Mouse (Mus musculus): Measurements from ENCODE around the gene Rph3a.
"Not testable (repeated sequence)": the region's sequence is repeated elsewhere in the genome, so short reads cannot be mapped to it uniquely, and the experiment has no call there.

The Rph3a gene

DNA sequence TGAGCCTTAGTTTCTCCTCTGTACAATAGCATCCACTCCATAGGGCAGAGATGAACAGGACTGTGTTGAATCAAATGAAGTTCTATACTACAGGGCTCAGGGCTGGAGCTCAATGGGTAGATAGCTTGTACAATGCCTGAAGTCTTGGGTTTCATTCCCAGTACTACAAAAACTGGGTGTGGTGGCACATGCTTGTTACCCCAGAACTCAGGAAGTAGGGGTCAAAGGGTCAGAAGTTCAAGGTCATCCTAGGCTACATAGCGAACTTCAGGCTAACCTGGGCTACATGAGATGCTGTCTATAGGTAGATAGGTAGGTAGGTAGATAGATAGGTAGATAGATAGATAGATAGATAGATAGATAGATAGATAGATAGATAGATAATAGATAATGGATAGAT is 38.6 kb downstream of the Rph3a start:
- DNase-seq: peak; percentile 56

- DNase-seq: peak; percentile 95
Observed at GRCm38 (mm10) chr5:120969703-120970102, 40.2 kb downstream of the Rph3a start.

DNA sequence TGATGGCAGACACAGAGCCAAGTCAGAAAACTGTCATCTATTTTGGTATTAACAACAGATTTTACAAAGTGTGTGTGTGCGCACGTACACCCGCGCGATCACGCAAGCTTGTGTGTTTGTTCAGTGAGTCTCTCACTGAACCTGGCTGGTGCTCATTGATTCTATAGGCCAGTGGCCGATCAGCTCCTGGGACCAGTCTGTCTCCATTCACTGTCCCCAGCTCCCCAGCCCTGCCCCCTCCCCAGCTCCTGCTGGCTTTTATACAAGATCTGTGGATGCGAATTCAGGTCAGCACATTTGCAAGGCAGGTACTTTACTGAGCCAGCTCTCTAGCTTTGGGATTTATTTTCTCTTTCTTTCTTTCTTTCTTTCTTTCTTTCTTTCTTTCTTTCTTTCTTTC is 41.1 kb downstream of the Rph3a start:
- peak; percentile 62 for DNase-seq

- peak; percentile 54 for DNase-seq
Observed at GRCm38 (mm10) chr5:120968134-120968532, 41.8 kb downstream of the Rph3a start.

GRCm38 (mm10) chr5:120967355-120968133 is 42.3 kb downstream of the Rph3a start:
- DNase-seq: peak; percentile 56

- no peak for DNase-seq
Observed at GRCm38 (mm10) chr5:120966894-120967293, 43.0 kb downstream of the Rph3a start.

DNA sequence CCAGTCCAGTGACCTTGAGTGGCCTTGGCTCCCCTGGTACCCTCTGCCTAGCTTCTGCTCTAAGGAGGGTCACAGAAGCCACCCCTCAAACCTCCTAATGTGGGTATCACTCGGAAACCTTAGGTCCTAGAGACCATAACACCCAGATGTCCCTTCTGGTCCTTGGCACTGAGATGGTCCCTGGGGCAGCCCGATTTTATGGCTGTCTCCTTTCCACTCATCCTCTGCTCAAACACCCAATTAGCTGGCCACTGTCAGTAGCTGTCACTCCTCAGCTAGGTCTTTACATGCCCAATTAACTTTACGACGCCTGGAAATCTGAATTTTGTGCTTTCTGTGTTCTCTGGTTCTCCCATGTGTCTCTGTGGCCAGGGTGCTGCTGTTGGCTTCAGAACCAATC is 43.7 kb downstream of the Rph3a start:
- DNase-seq: no peak

DNA sequence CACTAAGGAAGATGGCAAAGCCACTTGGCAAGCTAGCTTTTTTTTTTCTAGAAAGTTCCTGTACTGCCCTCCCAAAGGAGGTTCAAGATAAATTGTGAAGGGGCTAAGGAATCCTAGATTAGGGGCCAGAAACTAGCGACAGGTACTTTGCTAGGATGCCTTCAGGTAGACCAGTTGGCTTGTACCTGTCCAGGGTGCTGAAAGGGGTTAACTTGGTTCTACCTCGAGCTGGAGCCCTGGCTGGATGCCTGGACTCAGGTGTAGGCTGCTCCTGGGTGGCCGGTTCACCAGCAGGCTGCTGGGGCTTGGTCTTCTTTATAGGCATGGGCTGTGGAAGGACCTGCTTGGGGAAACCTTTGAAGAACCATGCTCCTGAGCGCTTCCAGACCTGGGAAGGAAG is 48.9 kb downstream of the Rph3a start:
- DNase-seq: no peak

DNA sequence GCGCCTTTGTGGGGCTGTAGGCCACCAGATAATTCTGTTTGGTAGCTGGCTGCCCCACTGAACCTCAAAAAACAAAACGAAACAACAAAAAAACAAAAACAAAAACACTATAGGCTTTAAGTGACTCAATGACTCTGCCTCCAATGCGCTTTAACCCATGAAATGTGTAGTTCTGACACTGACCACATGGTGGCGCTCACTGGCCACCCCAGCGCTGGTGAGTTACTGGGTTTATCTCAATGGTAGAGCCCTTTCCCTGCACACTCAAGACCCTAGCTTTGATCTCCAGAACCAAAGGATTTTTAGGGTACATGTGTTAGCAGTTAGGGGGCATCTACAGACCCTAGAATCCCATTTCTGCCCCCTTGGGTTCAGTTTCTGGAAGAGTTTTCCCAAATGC is 55.9 kb downstream of the Rph3a start:
- DNase-seq: peak; percentile 76

- DNase-seq: no peak
Observed at GRCm38 (mm10) chr5:120952242-120952770, 57.6 kb downstream of the Rph3a start.

DNA sequence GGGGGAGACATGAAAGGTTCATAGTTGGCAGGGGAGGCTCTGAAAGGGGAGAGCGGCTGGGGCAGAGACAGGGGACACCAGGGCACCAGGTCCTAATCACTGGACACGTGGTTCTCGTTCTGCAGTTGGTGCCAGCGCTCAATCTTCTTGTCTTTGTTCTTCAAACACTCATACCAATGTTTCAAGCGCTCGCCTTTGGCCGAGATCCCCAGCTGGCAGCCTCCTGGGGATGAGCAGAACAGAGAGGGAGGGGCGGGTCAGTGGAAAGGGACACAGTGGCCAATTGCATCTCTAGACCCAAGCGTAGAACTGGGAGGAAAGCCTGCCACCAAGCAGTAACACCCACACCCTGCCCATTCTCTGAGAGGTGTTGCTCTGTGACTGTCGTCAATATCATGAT is 67.8 kb downstream of the Rph3a start:
- DNase-seq: peak; percentile 39

- DNase-seq: no peak
Observed at GRCm38 (mm10) chr5:120938586-120938985, 71.3 kb downstream of the Rph3a start.

DNA sequence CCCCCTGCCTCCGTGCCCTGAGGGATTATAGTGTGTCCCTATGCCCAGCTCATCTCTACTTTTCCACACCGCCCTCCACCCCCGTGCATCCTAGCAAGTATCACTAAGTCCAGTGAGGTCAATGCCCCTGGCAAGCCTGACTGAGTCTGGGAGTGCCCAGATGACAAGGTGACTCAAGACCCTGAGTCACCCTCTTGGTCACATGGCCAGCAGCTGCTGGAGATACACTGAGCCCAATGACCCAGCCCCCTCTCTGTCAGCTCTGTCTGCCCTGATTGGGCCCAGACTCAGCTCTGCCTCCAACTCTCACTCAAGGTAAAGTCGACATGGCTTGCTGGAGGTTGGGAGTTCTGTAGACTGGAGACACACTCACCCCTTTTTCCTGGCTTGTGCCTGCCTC is 72.1 kb downstream of the Rph3a start:
- DNase-seq: no peak

DNA sequence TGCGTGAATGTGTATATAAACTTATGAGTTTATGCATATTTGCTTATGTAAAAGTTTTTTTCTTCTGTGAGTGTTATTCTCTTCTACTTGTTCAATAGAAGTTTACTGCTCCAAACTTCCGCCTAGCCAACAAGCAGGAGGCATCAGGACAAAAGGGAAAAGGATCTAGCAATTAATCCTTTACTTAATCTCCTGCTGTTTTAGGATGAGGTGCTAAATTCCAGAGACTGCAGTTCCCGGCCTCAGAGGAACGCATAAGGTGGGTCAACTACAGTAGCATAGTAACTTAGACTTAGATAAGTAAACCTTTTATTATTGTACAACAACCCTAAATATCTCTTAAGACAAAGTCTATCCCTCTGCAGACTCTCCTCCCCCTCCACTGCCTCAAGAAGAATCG is 75.9 kb downstream of the Rph3a start:
- DNase-seq: no peak

DNA sequence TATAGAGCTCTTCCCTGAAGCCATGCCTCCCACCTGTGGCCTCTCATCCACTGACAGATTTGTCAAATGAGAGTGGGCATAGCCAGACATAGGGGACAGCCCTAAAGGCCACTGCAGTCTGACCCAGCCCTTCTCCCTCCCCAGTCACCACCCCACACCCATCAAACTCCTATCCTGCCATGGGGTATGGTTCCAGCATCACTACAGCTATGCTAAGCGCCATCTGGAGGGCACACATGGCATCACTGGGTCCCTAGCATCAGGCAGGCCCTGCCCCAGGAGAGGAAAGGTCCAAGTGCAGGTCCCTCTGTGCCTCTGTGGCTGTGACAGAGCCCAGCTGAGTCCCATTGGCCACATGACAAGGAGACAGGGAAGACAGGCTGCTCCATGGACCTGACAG is 82.9 kb downstream of the Rph3a start:
- DNase-seq: no peak

DNA sequence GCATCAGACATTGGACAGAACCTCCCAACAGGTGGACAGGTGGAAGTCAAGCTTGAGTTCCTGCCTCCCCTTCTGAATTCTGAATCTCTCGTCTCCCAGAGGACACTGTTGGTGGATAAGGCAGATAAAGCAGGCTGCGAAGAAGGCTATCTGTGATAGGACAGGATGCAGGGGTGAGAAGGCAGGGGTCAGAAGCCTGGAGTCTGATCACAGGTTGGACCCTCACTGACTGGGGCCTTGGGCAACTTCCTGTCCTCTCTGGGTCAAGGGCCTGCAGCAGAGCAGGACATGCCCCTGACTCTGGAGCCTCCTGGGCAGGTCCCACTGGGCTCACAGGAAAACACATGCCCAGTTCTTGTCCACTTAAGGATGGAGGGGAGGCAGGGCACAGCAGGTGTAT is 83.6 kb downstream of the Rph3a start:
- DNase-seq: not testable (repeated sequence)

DNA sequence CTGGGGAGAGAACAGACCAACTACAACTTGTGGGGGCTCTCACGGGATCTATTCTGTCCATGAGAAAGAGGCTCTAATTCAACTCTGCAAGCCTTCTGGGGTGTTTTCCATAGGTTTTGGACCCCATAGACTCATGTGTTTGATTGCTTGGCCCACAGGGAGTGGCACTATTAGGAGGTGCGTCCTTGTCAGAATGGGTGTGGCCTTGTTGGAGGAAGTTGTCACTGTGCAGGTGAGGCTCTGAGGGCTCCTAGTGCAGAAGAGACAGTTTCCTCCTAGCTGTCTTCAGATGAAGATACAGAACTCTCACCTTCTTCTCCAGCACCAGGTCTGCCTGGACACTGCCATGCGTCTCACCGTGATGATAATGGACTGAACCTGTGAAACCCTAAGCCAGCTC is 85.4 kb downstream of the Rph3a start:
- not testable (repeated sequence) for DNase-seq

DNA sequence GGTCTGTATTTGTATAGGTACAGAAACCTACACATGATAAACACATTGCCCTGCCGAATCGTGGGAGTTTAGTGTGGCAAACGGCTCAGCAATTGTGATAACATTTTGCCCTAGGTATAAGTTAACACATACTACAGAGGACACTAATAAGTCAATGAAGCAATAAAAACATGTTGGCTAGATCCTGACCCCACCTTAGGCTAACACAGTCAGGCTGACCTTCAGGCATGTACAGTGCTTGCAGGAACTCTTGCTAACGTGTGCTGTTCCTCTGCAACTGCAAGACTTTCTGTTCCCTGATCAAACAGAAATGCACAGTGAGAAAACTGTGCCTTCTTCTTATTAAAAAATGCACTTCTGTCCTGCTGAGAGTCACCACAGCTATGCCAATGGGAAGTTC is 85.9 kb downstream of the Rph3a start:
- DNase-seq: no peak

- DNase-seq: no peak
Observed at GRCm38 (mm10) chr5:120920296-120920695, 89.6 kb downstream of the Rph3a start.

- not testable (repeated sequence) for DNase-seq
Observed at GRCm38 (mm10) chr5:120919156-120919935, 90.5 kb downstream of the Rph3a start.

- not testable (repeated sequence) for DNase-seq
Observed at GRCm38 (mm10) chr5:120914204-120914603, 95.7 kb downstream of the Rph3a start, which contains the start of gene Oas1d. TSS of gene Oas1d (plus strand) at chr5:120914536.

GRCm38 (mm10) chr5:120908196-120908920 is 101.5 kb downstream of the Rph3a start:
- no peak for DNase-seq

Data from cerebellum, adult 9-10 months (tissue).